Mouse (Mus musculus) macrophage (primary cell): Measurements from ENCODE around the gene Cxcr4. TPM values are rescaled to one million over a fixed set of nuclear protein-coding genes. Genes with fewer than 3 reads are reported as not detected.
A peak's percentile ranks its signal among the peaks of the same experiment; 100 is the strongest.
"Not testable (repeated sequence)": the region's sequence is repeated elsewhere in the genome, so short reads cannot be mapped to it uniquely, and the experiment has no call there.

Experiments used
- H3K27ac ChIP-seq: fragments of 350-480 bp; formaldehyde crosslinking; 2 replicates; pipeline ENCODE4 v1.9.0; 2021
- H3K36me3 ChIP-seq: fragments of 350-480 bp; formaldehyde crosslinking; 2 replicates; pipeline ENCODE4 v1.9.0; 2021; ENCODE audit errors: inconsistent target
- H3K4me3 ChIP-seq: fragments of 350-480 bp; formaldehyde crosslinking; 2 replicates; pipeline ENCODE4 v1.9.0; 2021; ENCODE audit errors: inconsistent target
- H3K79me2 ChIP-seq: fragments of 350-480 bp; formaldehyde crosslinking; 2 replicates; pipeline ENCODE4 v1.9.0; 2021; ENCODE audit errors: inconsistent target
- WGBS: methylation state at CpG from one replicate; pipeline ENCODE4 v1.1.7; 2026; ENCODE audit warnings: inconsistent platforms; ENCODE audit not compliant: missing documents; 5-methylcytosine and 5-hydroxymethylcytosine counted together
- polyA plus RNA-seq: library from polyadenylated mRNA; stranded (reverse); fragments of 250-400 nt; gene quantifications from 3 replicates; pipeline ENCODE4 v1.2.4, GENCODE M21; 2018; ENCODE audit warnings: inconsistent platforms

The Cxcr4 gene
- polyA plus RNA-seq, 1 experiment from 2014 or later = 91.9 TPM

DNA sequence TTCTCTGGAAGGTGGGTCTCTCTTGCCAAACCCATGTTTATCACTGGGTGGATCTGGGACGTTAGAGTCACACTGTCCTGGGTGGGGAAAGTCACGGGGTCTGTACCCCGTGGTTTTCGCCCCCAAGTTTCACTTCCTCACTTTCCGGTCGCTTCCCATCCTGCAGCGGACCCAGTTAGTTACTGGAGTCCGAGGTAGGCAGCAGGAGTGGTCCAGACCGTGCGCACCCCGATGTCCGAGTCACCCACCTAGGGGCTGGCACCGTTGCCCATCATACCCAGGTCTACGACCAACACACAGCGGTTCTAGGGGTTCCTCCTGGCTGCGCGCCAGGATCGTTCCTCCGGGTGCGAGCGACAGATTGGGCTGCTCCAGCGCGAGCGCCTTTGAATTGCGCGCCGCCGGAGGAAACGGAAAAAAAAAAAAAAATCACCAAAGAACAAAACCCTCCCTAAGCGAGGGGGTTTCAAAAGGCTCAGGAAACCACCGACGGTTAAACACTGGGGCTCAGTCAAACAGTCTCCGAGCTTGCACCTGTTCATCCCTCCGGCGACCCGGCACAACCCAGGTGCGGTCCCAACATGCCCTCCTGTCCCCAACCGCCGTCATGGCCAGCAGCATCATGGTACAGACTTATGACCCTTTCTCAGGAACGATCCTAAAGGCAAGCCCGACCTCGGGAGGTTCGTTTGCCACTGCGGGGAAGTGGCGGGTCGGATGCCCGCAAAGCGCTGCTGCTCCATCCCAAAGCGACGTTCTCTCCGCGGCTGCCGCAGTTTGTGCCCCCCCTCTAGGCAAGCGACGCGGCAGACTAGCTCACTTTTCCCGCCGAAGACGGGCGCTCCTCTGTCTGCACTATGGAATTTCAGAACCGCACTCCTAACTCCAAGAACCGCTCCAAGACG, 1.0 kb downstream of the Cxcr4 start:
- WGBS = under 1% methylated on average over 62 of the region's 63 CpGs
- Histone ChIP-seq H3K36me3 (peaks cover 9% of the 10 kb centered on the region), H3K4me3 (peak overlapping the region; percentile 75), H3K79me2 (peaks cover 35% of the 10 kb centered on the region), H3K27ac (peak overlapping the region; percentile 76)

DNA sequence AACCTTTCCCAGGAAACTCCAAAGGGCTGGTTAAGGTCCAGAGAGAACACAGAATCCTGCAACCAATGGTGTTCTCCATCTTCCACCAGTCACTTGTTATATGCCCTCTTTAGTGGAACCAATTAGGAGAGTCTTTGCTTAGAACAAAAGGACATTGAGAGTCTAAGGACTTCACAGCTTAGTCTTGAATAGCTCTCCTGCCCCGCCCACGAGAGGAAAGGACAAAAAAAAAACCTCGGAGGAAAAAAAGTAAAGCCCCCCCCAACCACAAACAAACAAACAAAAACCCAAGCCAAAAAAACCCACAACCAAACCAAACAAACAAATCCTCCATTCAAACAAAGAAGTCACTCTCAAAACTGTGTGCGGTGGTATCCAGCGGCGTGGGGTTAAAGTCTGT, 2.1 kb downstream of the Cxcr4 start:
- Histone ChIP-seq H3K27ac (peak overlapping the region; percentile 76), H3K79me2 (peaks cover 35% of the 10 kb centered on the region), H3K4me3 (peak overlapping the region; percentile 75), H3K36me3 (peaks cover 9% of the 10 kb centered on the region)
- 19% methylated on average over 3 of the region's 6 CpGs for WGBS

DNA sequence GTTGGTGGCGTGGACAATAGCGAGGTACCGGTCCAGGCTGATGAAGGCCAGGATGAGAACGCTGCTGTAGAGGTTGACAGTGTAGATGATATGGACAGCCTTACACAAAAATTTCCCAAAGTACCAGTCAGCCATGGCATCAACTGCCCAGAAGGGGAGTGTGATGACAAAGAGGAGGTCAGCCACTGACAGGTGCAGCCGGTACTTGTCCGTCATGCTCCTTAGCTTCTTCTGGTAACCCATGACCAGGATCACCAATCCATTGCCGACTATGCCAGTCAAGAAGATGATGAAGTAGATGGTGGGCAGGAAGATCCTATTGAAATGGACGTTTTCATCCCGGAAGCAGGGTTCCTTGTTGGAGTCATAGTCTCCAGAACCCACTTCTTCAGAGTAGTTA, 2.6 kb downstream of the Cxcr4 start:
- Histone ChIP-seq H3K4me3 (no peak overlapping the region), H3K79me2 (peaks cover 35% of the 10 kb centered on the region), H3K27ac (no peak overlapping the region; the same call in 1 of the 2 replicates), H3K36me3 (peaks cover 9% of the 10 kb centered on the region)
- 80% methylated on average over 9 of the region's 9 CpGs for WGBS

DNA sequence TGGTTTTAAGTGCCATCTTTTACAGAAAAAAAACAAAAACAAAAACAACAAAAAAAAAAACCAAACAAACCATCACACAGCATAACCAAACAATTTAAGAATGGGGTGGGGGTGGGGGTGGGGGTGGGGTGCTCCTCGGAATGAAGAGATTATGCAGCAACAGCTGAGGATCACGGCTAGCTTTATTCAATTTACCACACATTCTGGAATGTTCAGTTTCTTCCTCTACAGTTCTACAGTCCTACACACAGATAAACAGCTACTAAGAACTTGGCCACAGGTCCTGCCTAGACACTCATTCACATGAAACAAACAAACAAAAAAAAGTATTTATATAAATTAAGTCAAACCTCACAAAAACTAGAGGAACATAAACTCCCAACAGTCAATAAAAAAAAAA, 3.8 kb downstream of the Cxcr4 start:
- 83% methylated on average over 2 of the region's 2 CpGs for WGBS
- Histone ChIP-seq H3K4me3 (no peak overlapping the region), H3K79me2 (peaks cover 35% of the 10 kb centered on the region), H3K36me3 (peaks cover 9% of the 10 kb centered on the region), H3K27ac (no peak overlapping the region)

DNA sequence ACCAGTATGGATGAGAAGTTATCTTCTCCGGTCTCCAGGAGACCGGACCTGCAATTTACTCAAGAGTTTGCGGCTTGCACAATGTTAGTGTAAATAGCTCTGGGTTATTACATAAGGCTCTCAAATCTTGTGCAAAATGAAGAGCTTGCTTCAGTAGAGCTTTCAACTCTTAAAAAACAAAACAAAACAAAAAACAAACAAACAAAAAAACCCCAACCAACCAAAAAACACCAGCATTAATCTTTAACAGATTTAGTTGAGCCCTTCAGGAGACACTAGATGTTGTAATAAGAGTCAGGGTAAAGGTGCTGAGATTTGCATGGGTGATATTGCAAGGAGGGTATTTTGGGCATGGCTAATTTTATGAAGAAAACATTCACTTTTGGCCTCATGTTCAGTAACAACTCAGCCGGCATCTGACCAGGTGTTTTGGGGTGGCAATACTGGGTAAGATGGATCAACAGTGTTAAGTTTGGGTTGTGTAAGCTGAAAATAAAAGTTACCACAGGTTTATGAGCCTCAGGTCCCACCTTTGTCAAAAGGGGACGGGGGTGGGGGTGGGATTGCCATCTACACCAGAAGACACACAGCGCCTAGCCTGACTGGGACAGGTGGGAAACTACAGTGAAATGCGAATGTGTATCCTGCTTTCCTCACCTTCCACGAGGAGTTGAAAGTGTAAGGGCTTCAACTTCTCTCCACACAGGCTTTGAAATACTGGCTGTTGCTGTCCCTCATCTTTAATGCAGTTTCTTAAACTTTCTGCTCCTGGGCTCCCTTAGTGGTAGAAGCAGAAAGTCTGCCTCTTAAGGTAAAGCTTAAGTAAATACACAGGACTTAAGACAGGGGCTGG, 4.9 kb downstream of the Cxcr4 start:
- Histone ChIP-seq H3K79me2 (peaks cover 35% of the 10 kb centered on the region), H3K27ac (no peak overlapping the region), H3K4me3 (no peak overlapping the region), H3K36me3 (peaks cover 9% of the 10 kb centered on the region)
- WGBS = 79% methylated on average over 8 of the region's 8 CpGs

DNA sequence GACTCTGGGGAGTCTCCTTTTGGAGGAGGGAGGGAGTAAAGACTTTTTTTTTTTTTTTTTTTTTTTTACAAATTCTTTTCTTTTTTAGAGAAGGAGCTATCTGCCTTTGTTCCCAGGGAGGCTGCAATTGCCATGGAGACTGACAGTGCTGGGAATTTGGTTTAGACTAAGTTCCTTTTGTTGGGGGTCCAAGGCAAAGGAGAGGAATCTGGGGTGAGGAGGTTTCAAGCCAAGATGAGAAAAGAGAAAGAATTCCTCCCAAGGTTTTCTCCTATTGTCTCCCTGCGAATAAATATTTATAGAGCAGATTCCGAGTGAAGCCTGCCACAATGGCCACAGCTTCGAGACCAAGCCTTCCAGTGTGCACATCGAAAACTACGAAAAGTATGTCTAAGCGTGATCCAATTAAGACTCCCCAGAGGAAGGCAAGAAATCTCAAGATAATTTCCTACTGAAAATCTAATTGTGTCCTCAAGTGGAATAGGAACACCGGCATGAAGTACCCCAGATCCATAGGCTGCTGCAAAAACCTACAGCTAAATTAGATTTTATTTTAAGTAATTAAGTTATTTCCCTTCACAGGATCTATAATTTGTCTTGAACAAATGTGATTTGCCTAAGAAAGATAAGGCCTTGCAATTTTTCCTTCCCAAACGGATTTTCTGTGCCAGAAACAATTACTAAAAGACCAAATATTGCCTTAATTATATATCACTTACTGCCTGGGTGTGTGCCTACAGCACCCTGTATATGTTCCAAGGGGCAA, 5.7 kb downstream of the Cxcr4 start:
- Histone ChIP-seq H3K36me3 (peaks cover 9% of the 10 kb centered on the region), H3K79me2 (peaks cover 27% of the 10 kb centered on the region), H3K27ac (no peak overlapping the region), H3K4me3 (no peak overlapping the region)
- WGBS = 93% methylated on average over 8 of the region's 8 CpGs

DNA sequence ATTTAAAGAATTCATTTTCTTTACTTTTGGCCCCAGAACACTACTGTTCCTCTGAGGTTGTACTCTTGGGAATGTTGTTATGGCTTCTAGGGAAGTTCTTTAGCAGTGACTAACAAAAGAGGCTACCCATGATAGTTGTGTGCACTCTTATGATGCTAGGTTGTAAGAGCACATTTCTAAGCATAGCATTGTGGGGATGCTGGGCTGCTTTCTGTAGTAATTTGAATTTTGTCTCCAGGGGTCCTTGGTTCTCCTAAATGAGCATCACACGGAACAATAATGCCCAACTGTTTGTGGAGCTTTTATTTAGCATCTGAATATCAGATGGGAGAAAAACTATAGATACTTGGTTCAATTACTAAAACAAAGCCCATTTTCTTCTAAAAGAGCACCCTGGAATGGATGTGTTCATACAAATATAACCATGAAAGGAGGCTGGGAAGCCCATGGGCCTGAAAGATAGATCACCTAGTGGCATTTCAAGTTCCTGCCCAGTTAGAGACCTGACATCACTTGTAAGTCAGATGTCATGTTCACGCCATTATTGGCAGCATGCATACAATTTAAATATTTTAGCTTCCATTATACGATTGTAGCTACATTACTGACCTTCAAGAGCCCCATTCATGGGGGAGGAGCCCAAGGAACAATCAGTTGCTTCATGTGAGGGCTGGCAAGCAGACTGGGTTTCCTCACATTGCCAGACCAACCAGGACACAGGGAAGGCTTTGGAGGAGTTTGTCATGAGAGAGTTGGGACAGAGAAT, 6.5 kb downstream of the Cxcr4 start:
- Histone ChIP-seq H3K27ac (no peak overlapping the region), H3K4me3 (no peak overlapping the region)
- WGBS = 81% methylated on average over 3 of the region's 3 CpGs

DNA sequence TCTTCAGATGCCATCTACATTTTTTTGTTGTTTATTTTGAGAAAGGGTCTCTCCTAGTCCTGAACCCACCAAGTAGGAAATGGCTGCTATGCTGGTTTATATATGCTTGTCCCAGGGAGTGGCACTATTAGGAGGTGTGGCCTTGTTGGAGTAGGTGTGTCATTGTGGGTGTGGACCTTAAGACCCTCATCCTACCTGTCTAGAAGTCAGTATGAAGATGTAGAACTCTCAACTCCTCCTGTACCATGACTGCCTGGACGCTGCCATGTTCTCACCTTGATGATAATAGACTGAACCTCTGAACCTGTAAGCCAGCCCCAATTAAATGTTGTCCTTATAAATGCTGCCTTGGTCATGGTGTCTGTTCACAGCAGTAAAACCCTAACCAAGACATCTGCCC, 7.4 kb downstream of the Cxcr4 start:
- WGBS = 78% methylated on average over 1 of the region's 1 CpGs
- not testable (repeated sequence) for H3K27ac ChIP-seq, H3K4me3 ChIP-seq, H3K36me3 ChIP-seq
- peaks cover 11% of the 10 kb centered on the region for H3K79me2 ChIP-seq

More for the DNA sequence above, 6.5 kb downstream of the Cxcr4 start:
- Histone ChIP-seq H3K79me2 (peaks cover 19% of the 10 kb centered on the region), H3K36me3 (peaks cover 9% of the 10 kb centered on the region)

DNA sequence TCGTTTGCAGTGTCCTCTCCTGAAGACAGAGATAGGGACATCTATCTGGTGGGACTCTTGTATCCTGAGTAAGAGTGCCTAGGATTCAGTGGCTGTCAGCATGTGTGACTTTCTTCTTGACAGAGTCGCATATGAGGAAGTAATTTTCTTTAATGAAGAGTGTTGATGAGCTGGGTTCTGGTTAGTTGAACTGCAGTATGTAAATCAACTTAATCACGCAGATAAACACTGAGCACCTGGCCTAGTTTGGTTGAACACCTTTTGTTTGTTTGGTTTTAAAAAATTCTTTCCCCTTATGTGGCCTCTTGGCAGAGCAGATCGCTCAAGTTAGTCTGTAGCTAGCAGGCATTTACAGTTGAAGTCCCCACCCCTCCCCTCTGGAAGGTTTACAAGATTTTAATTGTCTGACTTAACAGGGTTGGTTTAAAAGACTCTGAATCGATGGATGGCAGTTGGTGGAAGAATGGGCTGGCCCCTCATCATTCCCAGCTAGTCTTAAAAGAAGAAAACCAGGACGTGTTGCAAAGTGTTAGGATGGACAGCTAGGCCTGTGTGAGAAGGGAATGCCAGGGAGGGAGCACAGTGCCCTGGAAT, 8.7 kb downstream of the Cxcr4 start:
- no peak overlapping the region for H3K4me3 ChIP-seq
- no peaks in the 10 kb centered on the region for H3K36me3 ChIP-seq
- no peak overlapping the region for H3K27ac ChIP-seq
- H3K79me2 ChIP-seq = no peaks in the 10 kb centered on the region
- 61% methylated on average over 6 of the region's 6 CpGs for WGBS

DNA sequence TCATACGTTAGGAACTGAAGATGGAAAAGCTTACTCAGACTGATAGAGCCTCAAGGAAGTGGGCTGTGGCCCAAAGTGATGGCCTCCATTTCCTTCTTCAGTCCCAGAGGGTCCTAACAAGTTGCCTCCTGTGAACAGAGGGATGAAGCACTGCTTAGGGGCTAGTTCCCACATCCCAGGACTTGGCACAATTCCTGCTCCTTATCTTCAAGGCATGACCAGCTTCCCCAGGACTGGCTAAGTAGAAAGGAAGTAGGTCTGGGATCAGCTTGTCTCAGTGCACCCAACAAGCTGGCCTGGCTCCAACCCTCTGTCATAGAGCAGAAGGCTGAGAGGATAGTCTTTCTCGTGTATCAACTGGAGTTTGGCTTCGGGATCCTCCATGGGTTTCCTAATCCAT, 11.8 kb downstream of the Cxcr4 start:
- no peaks in the 10 kb centered on the region for H3K36me3 ChIP-seq
- 80% methylated on average over 3 of the region's 3 CpGs for WGBS
- H3K4me3 ChIP-seq = no peak overlapping the region
- H3K27ac ChIP-seq = no peak overlapping the region
- no peaks in the 10 kb centered on the region for H3K79me2 ChIP-seq

DNA sequence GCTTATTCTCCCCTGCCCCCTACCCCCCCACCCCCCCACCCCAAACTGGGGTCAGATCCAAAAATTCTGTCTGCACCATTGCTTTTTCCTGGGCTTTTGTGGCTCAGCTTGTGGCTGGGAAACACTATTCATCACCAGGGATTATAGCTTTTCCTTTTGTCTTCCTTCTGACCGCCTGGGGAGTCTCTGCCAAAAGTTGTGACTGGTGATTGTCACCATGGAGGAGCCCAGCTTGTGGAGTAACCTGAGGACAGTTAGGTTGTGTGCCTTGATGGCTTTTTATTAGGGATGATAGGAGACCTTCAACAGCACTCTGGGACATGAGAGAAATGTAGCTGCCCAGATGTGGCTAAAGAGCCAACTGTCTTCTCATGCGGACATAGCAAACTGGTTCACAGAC, 13.6 kb downstream of the Cxcr4 start:
- no peaks in the 10 kb centered on the region for H3K79me2 ChIP-seq
- no peaks in the 10 kb centered on the region for H3K36me3 ChIP-seq
- no peak overlapping the region for H3K27ac ChIP-seq
- 100% methylated on average over 2 of the region's 2 CpGs for WGBS
- no peak overlapping the region for H3K4me3 ChIP-seq

DNA sequence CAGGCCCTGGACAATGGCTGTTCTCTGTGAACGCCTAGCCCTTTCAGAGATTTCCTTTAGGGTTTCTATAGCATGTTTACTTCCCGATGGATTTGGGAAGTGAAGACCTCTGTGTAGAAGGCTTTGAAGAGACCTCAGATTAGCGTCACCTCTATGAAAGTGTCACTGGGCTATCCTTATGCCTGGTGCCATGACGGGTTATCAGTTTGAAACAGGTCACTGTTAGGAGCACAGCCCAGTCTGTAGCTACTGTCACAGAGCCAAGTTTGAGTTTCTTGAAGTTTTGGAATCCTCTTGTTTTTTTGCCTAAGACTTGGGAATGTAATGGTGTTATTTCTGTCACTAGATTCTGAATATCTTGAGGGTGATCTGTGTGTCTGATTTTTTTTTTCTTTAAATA, 17.0 kb downstream of the Cxcr4 start:
- no peak overlapping the region for H3K4me3 ChIP-seq
- H3K27ac ChIP-seq = no peak overlapping the region
- no peaks in the 10 kb centered on the region for H3K36me3 ChIP-seq
- WGBS = 82% methylated on average over 4 of the region's 4 CpGs
- no peaks in the 10 kb centered on the region for H3K79me2 ChIP-seq

DNA sequence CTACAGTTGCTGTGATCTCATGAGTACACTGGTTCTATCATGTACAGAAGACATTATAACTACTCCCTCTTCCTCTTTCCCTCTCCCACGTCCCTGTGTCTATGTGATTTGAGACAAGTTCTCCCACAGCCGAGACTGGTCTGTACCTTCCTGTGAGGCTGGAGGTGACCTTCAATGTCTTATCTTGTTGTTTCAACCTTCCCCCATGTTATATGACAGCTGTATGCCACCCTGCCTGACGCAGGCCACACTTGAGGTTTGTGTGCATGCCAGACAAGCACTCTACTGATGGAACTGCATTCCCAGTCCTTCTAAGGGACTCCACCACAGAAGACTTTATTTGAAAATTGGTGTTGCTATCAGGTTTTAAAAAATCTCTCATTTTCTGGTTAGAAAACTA, 21.1 kb downstream of the Cxcr4 start:
- Histone ChIP-seq H3K27ac (no peak overlapping the region), H3K4me3 (no peak overlapping the region), H3K36me3 (no peaks in the 10 kb centered on the region), H3K79me2 (no peaks in the 10 kb centered on the region)
- WGBS = 47% methylated on average over 3 of the region's 3 CpGs
